Mouse (Mus musculus) left cerebral cortex, adult 9 months (tissue): ENCODE data around the gene U90926.

Source experiments
- DNase-seq, 2 experiments: peaks; one replicate each; pipeline ENCODE4 v3.0.0; 2022; ENCODE audit warnings: low spot score in 2 of 2

The U90926 gene

DNA sequence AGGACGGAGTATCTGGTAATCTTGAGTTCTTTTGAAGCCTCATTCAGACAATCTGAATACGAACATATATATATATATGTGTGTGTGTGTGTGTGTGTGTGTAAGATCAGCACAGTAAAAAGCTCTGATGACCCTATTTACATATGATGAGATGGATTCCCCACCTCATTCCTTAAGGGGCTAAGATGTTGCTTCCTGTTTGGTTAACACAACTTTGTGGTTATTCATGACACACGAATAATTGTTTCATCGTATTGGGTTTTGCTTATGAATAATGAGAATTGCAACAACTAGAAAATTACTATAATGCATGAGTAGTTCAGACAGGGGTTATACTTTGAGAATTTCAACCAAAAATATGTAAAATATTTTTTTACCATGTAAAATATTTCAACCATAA, at the start of gene U90926:
Gene U90926, minus strand, starts transcription at position 101 of the 400 bp plus-strand sequence.
- no peak for DNase-seq

- DNase-seq: peak; percentile 47 to 82
These were observed 48.7 kb upstream of the U90926 start for GRCm38 (mm10) chr5:92263761-92264359.

- DNase-seq: no peak
These were observed 47.4 kb upstream of the U90926 start for GRCm38 (mm10) chr5:92262646-92263045.

GRCm38 (mm10) chr5:92256218-92256617, 41.0 kb upstream of the U90926 start, which contains the start of gene Ppef2:
Gene Ppef2 (minus strand): TSS chr5:92256278.
- DNase-seq: no peak

- DNase-seq: no peak
These were observed 39.3 kb upstream of the U90926 start for GRCm38 (mm10) chr5:92254476-92254875.

DNA sequence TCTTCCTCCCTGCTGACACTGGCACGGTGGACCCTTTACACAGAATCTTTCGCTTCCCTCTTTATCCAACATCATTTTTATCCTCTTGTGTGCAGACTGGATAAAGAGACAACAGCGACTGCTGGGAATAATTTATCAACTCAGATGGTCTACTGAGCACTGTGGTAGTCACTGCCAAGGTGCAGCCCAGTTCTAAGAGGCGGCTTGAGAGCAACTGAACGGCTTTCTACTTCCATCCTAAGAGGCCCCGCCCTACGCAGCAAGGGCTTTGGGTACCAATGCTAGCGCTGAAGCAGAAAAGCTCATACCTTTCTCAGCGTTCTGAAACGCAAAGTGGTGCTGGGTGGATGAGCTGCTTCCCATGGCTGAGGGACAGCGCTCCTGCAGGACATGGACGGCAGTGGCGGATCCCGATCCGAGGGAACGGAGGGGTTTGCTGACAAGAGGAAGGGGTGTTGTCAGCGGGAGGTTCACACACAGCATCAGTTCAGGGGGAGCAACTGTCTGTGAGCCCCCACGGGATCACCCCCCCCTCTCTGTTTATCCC, 37.7 kb upstream of the U90926 start:
- no peak for DNase-seq

DNA sequence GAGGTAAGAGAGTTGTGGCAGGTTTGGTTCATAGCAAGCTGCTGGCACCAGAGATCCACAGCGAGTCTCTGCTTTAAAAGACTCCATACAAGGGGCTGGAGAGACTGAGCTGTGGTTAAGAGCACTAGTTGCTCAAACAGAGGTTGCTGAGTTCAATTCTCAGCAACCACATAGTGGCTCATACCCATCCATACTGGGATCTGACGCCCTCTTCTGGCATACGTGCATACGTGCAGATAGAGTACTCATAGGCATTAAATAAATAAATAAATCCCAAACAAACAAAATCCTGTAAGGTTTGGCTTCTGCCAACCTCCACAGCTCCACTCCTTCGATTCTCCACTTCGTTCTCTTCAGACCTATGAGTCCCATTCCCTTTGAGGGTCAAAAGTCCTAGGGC, 36.8 kb upstream of the U90926 start:
- DNase-seq: no peak

DNA sequence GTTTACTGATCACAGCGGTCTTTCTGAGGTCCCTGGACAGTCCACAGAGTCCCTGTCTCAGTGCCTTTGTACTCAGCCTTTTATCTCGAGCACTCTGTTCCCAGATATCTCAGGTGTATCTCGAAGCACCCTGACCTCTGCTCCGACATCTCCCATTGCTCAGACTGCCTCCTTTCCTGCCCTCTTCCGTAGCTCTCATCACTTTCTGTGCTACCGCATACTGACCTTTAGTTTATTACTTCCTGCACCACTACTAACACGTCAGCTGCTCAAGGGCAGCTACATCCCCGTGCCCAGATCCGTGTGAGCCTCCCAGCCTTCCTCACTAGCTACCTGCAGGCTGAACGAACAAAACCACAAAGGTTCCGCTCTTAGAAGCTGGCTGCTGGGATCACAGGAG, 33.4 kb upstream of the U90926 start:
- DNase-seq: no peak

GRCm38 (mm10) chr5:92245483-92245882, 30.3 kb upstream of the U90926 start:
- no peak for DNase-seq

DNA sequence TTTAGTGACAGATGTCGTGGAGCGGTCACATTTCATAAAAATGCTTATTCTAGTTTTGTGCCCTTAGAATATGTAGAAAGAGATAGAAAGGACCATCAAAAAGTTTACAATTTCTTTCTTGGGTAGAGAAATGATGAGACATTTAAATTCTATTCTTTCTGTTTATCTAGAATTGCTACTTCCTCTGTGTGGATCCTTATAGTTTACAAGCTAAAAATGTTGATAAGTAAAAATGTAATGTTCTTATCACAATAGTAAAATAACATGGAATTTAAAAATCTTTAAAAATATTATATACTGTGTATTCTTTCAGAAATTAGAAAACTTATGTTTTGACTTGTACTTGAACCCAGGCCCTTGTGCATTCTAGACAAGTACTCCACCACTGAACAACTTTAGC, 29.7 kb upstream of the U90926 start:
- no peak for DNase-seq

DNA sequence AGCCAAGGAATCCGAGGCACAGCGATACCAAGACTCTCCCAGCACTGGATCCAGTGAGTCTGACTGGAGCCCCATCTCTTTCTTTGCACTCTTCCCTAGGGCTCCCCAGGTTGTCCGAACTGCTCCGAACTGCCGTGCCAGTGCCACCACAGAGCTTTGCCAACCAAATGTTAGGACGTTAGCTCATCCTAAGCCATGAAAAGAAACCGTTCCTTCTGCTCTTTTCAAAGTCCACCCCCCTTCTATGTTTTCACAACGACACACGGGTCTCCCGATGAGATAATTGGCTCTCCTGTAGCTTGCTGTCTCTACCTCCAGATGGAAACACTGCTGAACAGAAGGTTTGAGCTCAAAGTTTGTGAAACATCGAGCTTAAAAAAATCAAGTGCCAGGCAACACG, 25.6 kb upstream of the U90926 start:
- DNase-seq: peak in 1 of 2 experiments; percentile 31

DNA sequence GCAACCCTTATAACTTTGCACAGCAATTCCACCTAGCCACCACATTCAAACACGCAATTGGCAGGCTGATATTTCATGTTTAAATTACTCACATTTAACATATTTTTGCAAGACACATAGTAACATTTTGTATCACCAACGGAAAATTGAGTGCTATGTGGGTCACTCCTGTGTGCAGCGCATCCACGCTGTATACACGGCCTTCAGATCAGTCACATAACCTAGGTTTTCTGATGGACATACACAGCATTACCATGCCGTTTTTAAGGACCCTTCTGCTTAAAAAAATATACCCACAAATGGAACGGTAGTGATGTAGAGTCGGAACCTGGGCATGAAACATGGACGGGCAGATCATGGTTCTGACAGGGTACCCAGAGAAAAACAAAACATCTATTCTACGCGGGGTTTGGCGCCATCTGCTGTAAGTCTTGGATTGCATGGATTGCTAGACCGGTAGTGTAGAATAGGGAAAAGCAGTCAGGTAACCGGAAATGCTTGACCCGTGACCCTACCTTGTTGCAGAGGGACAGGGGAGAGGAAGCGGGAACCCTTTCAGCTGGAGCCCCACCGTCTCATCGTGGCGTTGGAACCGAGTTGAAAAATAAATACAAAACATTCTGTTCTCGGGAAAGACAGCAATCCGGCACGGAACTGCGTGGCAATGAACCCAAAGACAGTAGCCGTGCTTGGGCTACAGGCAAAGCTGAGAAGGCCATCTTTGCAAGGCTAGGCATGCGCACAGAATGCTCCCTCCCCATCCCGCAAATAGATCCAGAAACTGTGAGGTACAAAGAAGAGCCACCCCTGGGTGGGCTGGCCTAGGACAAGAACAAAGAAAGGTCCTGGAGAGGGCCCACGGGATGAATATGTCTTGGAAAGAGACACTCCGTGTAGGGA, 24.4 kb upstream of the U90926 start:
- peak; percentile 15 to 85 for DNase-seq

DNA sequence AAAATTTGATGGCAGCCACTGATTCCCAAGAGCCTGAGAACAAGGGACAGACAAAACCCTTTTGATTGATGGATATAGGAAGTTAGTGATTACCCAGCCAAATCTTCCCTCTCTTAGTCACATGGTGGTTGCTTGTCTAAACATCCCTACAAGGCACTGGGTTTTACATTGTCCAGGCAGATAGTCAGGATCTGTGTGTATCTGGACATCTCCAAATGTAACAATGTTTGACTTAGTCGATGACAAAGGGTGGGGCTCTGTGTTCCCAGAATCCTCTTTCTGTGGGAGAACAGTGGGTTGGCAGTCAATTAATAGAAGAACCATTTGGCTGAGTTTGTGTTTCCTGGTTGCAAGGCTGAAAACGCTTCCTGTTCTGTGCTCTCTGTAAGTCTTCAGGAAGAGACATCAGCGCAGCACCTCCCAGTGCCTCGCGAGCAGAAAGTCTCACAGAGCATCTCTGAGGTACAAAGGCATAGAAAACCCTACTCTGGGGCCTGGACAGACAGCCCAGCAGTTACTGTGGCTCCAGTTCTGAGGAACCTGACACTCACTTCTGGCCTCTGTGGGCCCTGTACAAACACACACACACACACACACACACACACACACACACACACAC, 19.8 kb upstream of the U90926 start:
- DNase-seq: no peak

GRCm38 (mm10) chr5:92233366-92233765, 18.2 kb upstream of the U90926 start:
- DNase-seq: no peak

DNA sequence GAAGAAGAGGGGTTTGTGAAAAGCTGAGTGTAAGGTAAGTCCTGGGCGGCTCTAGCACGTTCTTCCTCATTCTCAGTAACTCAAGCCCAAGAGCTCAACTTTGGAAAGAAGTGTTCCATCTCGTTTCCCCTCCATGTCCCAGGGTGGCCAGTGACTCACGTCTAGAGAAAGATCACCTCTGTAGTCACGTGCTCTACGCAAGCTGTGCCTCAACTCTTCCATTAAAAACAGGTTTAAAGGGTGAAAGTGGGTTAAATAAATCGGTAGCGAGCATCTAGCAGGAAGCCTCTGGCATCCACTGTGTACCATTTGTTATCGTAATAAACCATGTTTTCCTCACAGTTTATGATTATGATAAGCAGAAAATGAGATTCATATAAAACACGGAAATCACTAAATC, 16.6 kb upstream of the U90926 start:
- DNase-seq: no peak

GRCm38 (mm10) chr5:92230306-92230705, 15.1 kb upstream of the U90926 start:
- no peak for DNase-seq

DNA sequence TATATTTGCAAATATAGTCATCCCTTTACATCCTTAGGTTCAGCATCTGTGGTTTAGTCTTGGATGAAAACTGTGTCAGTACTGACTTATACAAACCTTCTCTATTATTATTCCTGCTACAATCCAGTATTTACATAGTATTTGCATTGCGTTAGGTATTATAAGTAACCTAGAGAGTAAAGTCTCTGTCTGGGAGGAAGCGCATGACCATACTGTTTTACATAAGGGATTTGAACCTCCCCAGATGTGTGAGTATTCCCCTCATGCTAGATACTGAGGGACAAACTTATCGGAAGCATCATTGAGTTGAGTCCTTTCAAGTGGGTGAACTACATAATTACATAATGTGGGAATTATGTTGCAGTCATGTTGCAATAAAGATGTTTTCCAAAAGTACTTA, 14.3 kb upstream of the U90926 start:
- DNase-seq: no peak

DNA sequence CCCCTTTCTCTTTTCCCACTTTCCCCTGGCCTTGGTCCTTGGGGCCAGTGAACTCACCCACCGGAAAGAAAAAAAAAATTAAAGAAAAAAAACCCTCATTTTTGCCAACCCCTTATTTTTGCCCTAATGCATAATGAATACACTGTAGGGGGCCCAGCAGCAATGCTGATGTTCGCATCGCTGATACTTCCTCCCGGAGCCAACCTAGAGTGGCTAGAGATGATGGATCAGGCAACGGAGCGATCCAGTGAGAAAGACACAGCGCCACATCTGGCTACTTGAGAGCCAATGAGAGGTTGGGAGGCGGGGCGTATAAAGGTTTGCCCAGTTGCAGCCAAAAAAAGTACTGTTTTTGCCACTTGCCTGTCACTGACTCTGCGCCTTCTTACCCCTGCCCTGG, 13.6 kb upstream of the U90926 start:
- no peak for DNase-seq

- DNase-seq: no peak
These were observed 12.6 kb upstream of the U90926 start for GRCm38 (mm10) chr5:92227782-92228181.

GRCm38 (mm10) chr5:92220287-92220902, 5.2 kb upstream of the U90926 start:
- DNase-seq: no peak

GRCm38 (mm10) chr5:92219826-92220225, 4.6 kb upstream of the U90926 start:
- DNase-seq: no peak
